Mouse (Mus musculus): Measurements from ENCODE around the gene Supt20. TPM values are rescaled to one million over a fixed set of nuclear protein-coding genes. Genes with fewer than 3 reads are reported as not detected.
A peak's percentile ranks its signal among the peaks of the same experiment; 100 is the strongest.

The Supt20 gene
- total and polyA plus RNA-seq, 3 experiments: 34.1 to 69.5 (median 38.6) TPM

GRCm38 (mm10) chr3:54672111-54672510, 20.5 kb upstream of the Supt20 start:
- TF ChIP-seq CHD1 (IDR thresholded peaks at IDR 0.05; ENCODE audit: low read depth, low read length): no peak
- no peak for TF ChIP-seq USF1 (IDR thresholded peaks at IDR 0.05; ENCODE audit: low read depth, low read length)
- TF ChIP-seq KAT2A (IDR thresholded peaks at IDR 0.05; ENCODE audit: insufficient replicate concordance, low read length): no peak
- TF ChIP-seq CHD2 (IDR thresholded peaks at IDR 0.05; ENCODE audit: low read length): no peak
- Histone ChIP-seq H3K27me3 (replicated peaks) (no peaks in the 10 kb centered on the region), H3K4me3 (replicated peaks in 1 of 3; ENCODE audit: low read depth in 2 of 3, low read length in 2 of 3, poor library complexity in 1 of 3) (no peak overlapping the region), H3K36me3 (replicated peaks in 1 of 2; ENCODE audit: control insufficient read depth in 1 of 2, insufficient read depth in 1 of 2, low read length in 1 of 2) (no peaks in the 10 kb centered on the region), H3K27ac (ENCODE audit: insufficient read depth, low read depth) (no peak overlapping the region), H3K9ac (ENCODE audit: insufficient read depth, low read depth) (no peak overlapping the region), H3K9me3 (replicated peaks; ENCODE audit: low read length) (no peaks in the 10 kb centered on the region), H3K4me1 (ENCODE audit: control insufficient read depth in 1 of 2, insufficient read depth in 2 of 2) (peaks cover 3 to 9% of the 10 kb centered on the region in 2 experiments; a peak in 3 of 4 replicates), H3K4me2 (ENCODE audit: insufficient read depth, low read depth, poor library complexity, severe bottlenecking) (no peak overlapping the region), H3K79me2 (replicated peaks; ENCODE audit: control insufficient read depth, extremely low read depth, insufficient read depth, poor library complexity, severe bottlenecking) (no peaks in the 10 kb centered on the region)
- DNase-seq (ENCODE audit: extremely low read depth): no peak
- dilution Hi-C loops (cut with MboI; ENCODE audit: extremely low pct_ligation_motif_present, extremely low pct_unique_long_range_greater_than_20kb, low sequenced_read_pairs): no loop called here
- in situ Hi-C loops (cut with MboI; ENCODE audit: low pct_ligation_motif_present, low pct_unique_long_range_greater_than_20kb, low sequenced_read_pairs): no loop called here

DNA sequence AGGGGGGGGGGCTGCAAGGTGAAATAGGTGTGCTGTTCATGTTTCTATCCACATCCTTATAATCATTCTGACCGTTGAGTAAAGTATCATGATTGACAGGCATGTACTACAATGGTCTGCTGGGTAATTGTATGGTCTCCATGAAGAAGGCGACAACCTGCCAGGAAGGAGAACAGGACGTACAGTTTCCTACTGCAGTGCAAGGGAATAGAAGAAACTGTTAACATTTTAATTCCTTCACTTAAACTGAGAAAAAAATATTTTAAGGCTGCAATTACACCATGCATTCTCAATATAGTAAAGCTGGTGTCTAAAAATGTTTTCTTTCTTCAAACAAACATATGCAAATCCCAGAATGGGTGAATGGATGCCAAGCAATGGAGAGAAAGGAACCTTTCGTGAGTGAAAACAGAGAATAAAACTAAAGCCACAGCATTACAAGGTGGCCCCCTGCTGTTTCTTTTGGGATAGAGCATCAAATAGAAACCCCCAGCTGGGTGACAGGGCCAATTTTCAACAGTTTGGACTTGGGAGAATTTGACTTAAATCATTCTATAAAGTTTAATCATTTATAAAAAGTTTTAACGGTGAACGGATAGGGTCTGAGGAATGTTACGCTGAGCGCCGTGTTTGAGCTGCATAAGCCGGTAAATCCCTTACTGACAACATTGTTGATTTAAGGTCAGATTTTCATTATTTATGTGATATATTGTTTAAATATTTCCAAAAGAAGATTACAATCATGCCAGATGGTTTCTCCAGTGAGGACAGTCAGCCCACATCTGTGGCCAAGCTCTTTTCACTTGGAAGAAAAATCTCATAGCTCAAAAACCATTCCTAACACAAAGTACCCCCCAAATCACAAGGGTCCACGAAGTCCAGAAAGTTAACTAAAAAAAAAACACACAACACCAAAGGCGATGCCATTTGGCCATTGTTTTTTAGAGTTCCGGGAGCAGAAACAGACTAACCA, 19.8 kb upstream of the Supt20 start:
- in situ Hi-C loops (cut with MboI; ENCODE audit: low pct_ligation_motif_present, low pct_unique_long_range_greater_than_20kb, low sequenced_read_pairs): no loop called here
- no peak overlapping the region for H3K4me2 ChIP-seq (ENCODE audit: insufficient read depth, low read depth, poor library complexity, severe bottlenecking)

DNA sequence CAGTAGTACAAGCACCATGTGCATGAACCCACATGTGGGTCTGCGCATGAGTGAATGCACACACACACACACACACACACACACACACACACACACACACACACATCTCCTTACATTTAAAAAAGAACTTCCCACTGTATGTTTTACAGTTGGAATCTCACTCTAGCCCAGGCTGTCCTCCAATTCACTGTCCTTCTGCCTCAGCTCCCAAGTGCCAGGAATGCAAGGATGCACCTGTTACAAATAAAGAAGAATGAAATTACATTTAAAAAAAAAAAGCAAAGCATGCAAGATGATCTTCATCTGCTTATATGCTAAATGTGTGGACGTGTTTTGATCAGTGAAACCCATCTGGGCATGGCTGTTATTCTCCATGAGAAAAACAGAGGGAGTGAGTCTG, 15.8 kb upstream of the Supt20 start:
- DNase-seq (ENCODE audit: extremely low read depth): no peak
- peaks cover 2% of the 10 kb centered on the region for H3K9me3 ChIP-seq (replicated peaks; ENCODE audit: low read length)
- H3K4me1 ChIP-seq (ENCODE audit: control insufficient read depth in 1 of 2, insufficient read depth in 2 of 2): peaks cover 9 to 25% of the 10 kb centered on the region in 2 experiments
- in situ Hi-C loops (cut with MboI; ENCODE audit: low pct_ligation_motif_present, low pct_unique_long_range_greater_than_20kb, low sequenced_read_pairs) (loop anchor here (25.0 kb wide), 1 partner anchor 940 kb away; no protein-coding TSS in a partner anchor), dilution Hi-C loops (cut with MboI; ENCODE audit: extremely low pct_ligation_motif_present, extremely low pct_unique_long_range_greater_than_20kb, low sequenced_read_pairs) (no loop called here)
- no peaks in the 10 kb centered on the region for H3K79me2 ChIP-seq (replicated peaks; ENCODE audit: control insufficient read depth, extremely low read depth, insufficient read depth, poor library complexity, severe bottlenecking)
- no peak overlapping the region for H3K27ac ChIP-seq (ENCODE audit: insufficient read depth, low read depth)
- no peaks in the 10 kb centered on the region for H3K27me3 ChIP-seq (replicated peaks)
- no peak overlapping the region for H3K9ac ChIP-seq (ENCODE audit: insufficient read depth, low read depth)
- no peak overlapping the region for H3K4me2 ChIP-seq (ENCODE audit: insufficient read depth, low read depth, poor library complexity, severe bottlenecking)
- no peaks in the 10 kb centered on the region for H3K36me3 ChIP-seq (replicated peaks in 1 of 2; ENCODE audit: control insufficient read depth in 1 of 2, insufficient read depth in 1 of 2, low read length in 1 of 2)
- no peak overlapping the region for H3K4me3 ChIP-seq (replicated peaks in 1 of 3; ENCODE audit: low read depth in 2 of 3, low read length in 2 of 3, poor library complexity in 1 of 3)
- no peak for TF ChIP-seq JUN (IDR thresholded peaks at IDR 0.05; ENCODE audit: insufficient read depth, low read depth, low read length)
- no peak for TF ChIP-seq MEF2A (IDR thresholded peaks at IDR 0.05; ENCODE audit: borderline replicate concordance, low read depth, low read length)
- no peak for TF ChIP-seq PAX5 (IDR thresholded peaks at IDR 0.05; ENCODE audit: low read length)
- no peak for TF ChIP-seq JUND (conservative IDR thresholded peaks at IDR 0.05; ENCODE audit: low read depth, low read length)
- TF ChIP-seq SIN3A (IDR thresholded peaks at IDR 0.05; ENCODE audit: low read length): no peak
- no peak for TF ChIP-seq USF1 (IDR thresholded peaks at IDR 0.05; ENCODE audit: low read depth, low read length)
- TF ChIP-seq MAZ (IDR thresholded peaks at IDR 0.05; ENCODE audit: low read depth, low read length): no peak
- TF ChIP-seq TCF12 (IDR thresholded peaks at IDR 0.05; ENCODE audit: low read depth, low read length): no peak
- no peak for TF ChIP-seq SMC3 (IDR thresholded peaks at IDR 0.05; ENCODE audit: low read depth, low read length)
- TF ChIP-seq TBP (conservative IDR thresholded peaks at IDR 0.05; ENCODE audit: low read depth, low read length): no peak
- TF ChIP-seq NRF1 (IDR thresholded peaks at IDR 0.05; ENCODE audit: low read depth, low read length): no peak
- no peak for TF ChIP-seq EP300 (IDR thresholded peaks at IDR 0.05; ENCODE audit: low read length)
- no peak for TF ChIP-seq GABPA (IDR thresholded peaks at IDR 0.05; ENCODE audit: insufficient replicate concordance, low read depth, low read length)
- TF ChIP-seq IRF4 (IDR thresholded peaks at IDR 0.05; ENCODE audit: low read depth, low read length): no peak
- TF ChIP-seq MYC (IDR thresholded peaks at IDR 0.05; ENCODE audit: low read depth, low read length): no peak

More for the DNA sequence above, 19.8 kb upstream of the Supt20 start:
- Histone ChIP-seq H3K27ac (ENCODE audit: insufficient read depth, low read depth) (no peak overlapping the region), H3K27me3 (replicated peaks) (no peaks in the 10 kb centered on the region), H3K79me2 (replicated peaks; ENCODE audit: control insufficient read depth, extremely low read depth, insufficient read depth, poor library complexity, severe bottlenecking) (no peaks in the 10 kb centered on the region), H3K9me3 (replicated peaks; ENCODE audit: low read length) (peaks cover 2% of the 10 kb centered on the region), H3K4me1 (ENCODE audit: control insufficient read depth in 1 of 2, insufficient read depth in 2 of 2) (peaks cover 3 to 9% of the 10 kb centered on the region in 2 experiments; a peak in 3 of 4 replicates), H3K9ac (ENCODE audit: insufficient read depth, low read depth) (no peak overlapping the region), H3K36me3 (replicated peaks in 1 of 2; ENCODE audit: control insufficient read depth in 1 of 2, insufficient read depth in 1 of 2, low read length in 1 of 2) (no peaks in the 10 kb centered on the region), H3K4me3 (replicated peaks in 1 of 3; ENCODE audit: low read depth in 2 of 3, low read length in 2 of 3, poor library complexity in 1 of 3) (no peak overlapping the region)
- dilution Hi-C loops (cut with MboI; ENCODE audit: extremely low pct_ligation_motif_present, extremely low pct_unique_long_range_greater_than_20kb, low sequenced_read_pairs): no loop called here
- peak; percentile 53 for DNase-seq (ENCODE audit: extremely low read depth)
- TF ChIP-seq POLR2AphosphoS2 (IDR thresholded peaks at IDR 0.05; ENCODE audit: low read depth, low read length): no peak
- TF ChIP-seq ZC3H11A (IDR thresholded peaks at IDR 0.05; ENCODE audit: low read depth, low read length): peak; percentile 44
- no peak for TF ChIP-seq CHD2 (IDR thresholded peaks at IDR 0.05; ENCODE audit: low read length)
- peak; percentile 82 for TF ChIP-seq SMC3 (IDR thresholded peaks at IDR 0.05; ENCODE audit: low read depth, low read length)
- TF ChIP-seq TCF12 (IDR thresholded peaks at IDR 0.05; ENCODE audit: low read depth, low read length): no peak
- peak; percentile 89 for TF ChIP-seq RAD21 (IDR thresholded peaks at IDR 0.05; ENCODE audit: low read depth, low read length)
- TF ChIP-seq PAX5 (IDR thresholded peaks at IDR 0.05; ENCODE audit: low read length): no peak
- TF ChIP-seq CTCF (conservative IDR thresholded peaks at IDR 0.05 in 1 of 2, IDR thresholded peaks at IDR 0.05 in 1 of 2; ENCODE audit: low read depth in 2 of 2, low read length in 2 of 2): peak; percentile 24 to 85; a peak in 2 of 4 replicates
